Mouse (Mus musculus): ENCODE results near the gene Ackr4. TPM values are rescaled to one million over a fixed set of nuclear protein-coding genes. Genes with fewer than 3 reads are reported as not detected.
A peak's percentile ranks its signal among the peaks of the same experiment; 100 is the strongest.

Ackr4 gene
- polyA plus RNA-seq, 1 experiment from 2014 or later = 0.69 TPM

GRCm38 (mm10) chr9:104102901-104103300 lies 23.8 kb downstream of the Ackr4 start:
- H3K9ac ChIP-seq = no peak overlapping the region
- H3K36me3 ChIP-seq = 0 out of 2 replicates have a peak, but pooled peaks cover 4% of the 10 kb centered on the region
- H3K4me3 ChIP-seq = no peak overlapping the region
- no peak overlapping the region for H3K4me2 ChIP-seq
- H3K4me1 ChIP-seq (replicated peaks) = no peaks in the 10 kb centered on the region
- no peaks in the 10 kb centered on the region for H3K9me3 ChIP-seq
- WGBS = 27% methylated on average over 2 of the region's 2 CpGs
- ATAC-seq (ENCODE audit: low FRiP score) = no peak
- H3K27ac ChIP-seq = no peak overlapping the region
- no peaks in the 10 kb centered on the region for H3K27me3 ChIP-seq

- Histone ChIP-seq H3K4me1 (replicated peaks) (no peaks in the 10 kb centered on the region), H3K9ac (no peak overlapping the region), H3K27me3 (no peaks in the 10 kb centered on the region), H3K27ac (no peak overlapping the region), H3K36me3 (0 out of 2 replicates have a peak, but pooled peaks cover 4% of the 10 kb centered on the region), H3K4me2 (no peak overlapping the region), H3K9me3 (no peaks in the 10 kb centered on the region), H3K4me3 (no peak overlapping the region)
- ATAC-seq (ENCODE audit: low FRiP score) = no peak
- WGBS = 42% methylated on average over 6 of the region's 6 CpGs
These were observed 24.4 kb downstream of the Ackr4 start for GRCm38 (mm10) chr9:104102301-104102700.

DNA sequence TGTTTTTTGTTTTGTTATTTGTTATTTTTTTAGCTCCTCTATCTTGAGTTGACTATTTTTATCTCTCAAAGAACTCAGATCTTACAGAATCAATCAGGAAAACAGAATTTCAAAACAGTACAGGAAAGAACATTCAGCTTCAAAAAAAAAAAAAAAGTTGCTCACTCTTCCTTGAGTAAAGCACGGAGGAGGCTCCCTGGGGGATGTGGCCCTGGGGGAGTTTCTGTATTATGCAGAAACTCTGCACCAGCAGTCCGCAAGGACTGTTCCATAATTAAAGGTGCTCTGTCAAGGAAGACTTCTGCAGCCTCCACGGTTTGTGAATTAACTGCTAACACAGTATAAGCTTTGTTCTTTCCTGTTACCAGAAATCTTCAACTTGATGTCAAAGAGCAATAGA lies 25.3 kb downstream of the Ackr4 start:
- H3K9ac ChIP-seq = no peak overlapping the region
- H3K27me3 ChIP-seq = no peaks in the 10 kb centered on the region
- 30% methylated on average over 3 of the region's 3 CpGs for WGBS
- H3K27ac ChIP-seq = no peak overlapping the region
- no peaks in the 10 kb centered on the region for H3K9me3 ChIP-seq
- no peaks in the 10 kb centered on the region for H3K4me1 ChIP-seq (replicated peaks)
- 0 out of 2 replicates have a peak, but pooled peaks cover 4% of the 10 kb centered on the region for H3K36me3 ChIP-seq
- H3K4me3 ChIP-seq = no peak overlapping the region
- H3K4me2 ChIP-seq = no peak overlapping the region
- ATAC-seq (ENCODE audit: low FRiP score) = no peak

DNA sequence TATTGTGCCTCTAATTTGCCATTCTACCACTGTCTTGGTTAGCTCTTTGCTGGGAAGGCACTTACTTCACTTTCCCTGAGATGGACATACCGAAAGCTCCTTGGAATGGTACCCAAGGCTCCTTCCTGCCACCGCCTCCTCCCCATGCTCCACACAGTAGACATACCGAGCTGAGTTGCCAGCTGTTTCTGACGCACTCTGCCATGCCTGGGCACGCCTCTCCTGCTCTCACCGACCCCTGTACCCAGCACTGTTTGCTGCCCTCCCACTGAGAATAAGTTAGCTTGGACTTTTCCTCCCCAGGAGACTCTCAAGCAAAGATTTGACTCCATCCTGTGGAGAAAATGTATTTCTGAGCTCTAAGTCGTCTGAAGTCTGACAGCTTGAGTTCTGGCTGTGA lies 25.9 kb downstream of the Ackr4 start:
- Histone ChIP-seq H3K4me1 (replicated peaks) (no peaks in the 10 kb centered on the region), H3K27me3 (no peaks in the 10 kb centered on the region), H3K9ac (no peak overlapping the region), H3K27ac (no peak overlapping the region), H3K4me2 (no peak overlapping the region), H3K36me3 (0 out of 2 replicates have a peak, but pooled peaks cover 4% of the 10 kb centered on the region), H3K9me3 (no peaks in the 10 kb centered on the region), H3K4me3 (no peak overlapping the region)
- ATAC-seq (ENCODE audit: low FRiP score) = no peak
- 48% methylated on average over 7 of the region's 7 CpGs for WGBS

DNA sequence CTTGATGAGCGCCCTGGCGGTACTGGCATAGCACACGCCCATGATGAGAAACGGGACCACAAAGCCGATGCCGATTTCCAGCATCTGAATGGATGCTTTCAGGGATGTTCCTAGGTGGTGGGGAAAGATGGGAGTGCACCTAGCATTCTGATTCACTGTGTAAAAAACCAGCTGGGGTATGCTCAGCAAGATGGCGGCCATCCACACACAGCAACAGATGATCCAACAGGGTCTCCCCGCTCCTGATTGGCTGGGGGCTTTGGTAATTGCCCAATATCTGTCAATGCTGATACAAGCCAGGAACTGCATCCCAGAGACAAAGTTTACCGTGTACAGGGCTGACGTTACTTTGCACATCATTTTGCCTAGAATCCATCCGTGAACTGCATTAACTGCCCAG lies 27.7 kb downstream of the Ackr4 start:
- ATAC-seq (ENCODE audit: low FRiP score) = no peak
- Histone ChIP-seq H3K36me3 (0 out of 2 replicates have a peak, but pooled peaks cover 8% of the 10 kb centered on the region), H3K27me3 (no peaks in the 10 kb centered on the region), H3K9me3 (no peaks in the 10 kb centered on the region), H3K4me3 (no peak overlapping the region), H3K9ac (no peak overlapping the region), H3K27ac (no peak overlapping the region), H3K4me2 (no peak overlapping the region), H3K4me1 (replicated peaks) (no peaks in the 10 kb centered on the region)
- 91% methylated on average over 11 of the region's 11 CpGs for WGBS

GRCm38 (mm10) chr9:104098256-104098655 lies 28.5 kb downstream of the Ackr4 start:
- Histone ChIP-seq H3K27me3 (no peaks in the 10 kb centered on the region), H3K36me3 (0 out of 2 replicates have a peak, but pooled peaks cover 8% of the 10 kb centered on the region), H3K9ac (no peak overlapping the region), H3K4me1 (replicated peaks) (no peaks in the 10 kb centered on the region), H3K9me3 (no peaks in the 10 kb centered on the region), H3K4me3 (no peak overlapping the region), H3K27ac (no peak overlapping the region), H3K4me2 (no peak overlapping the region)
- WGBS = 89% methylated on average over 5 of the region's 5 CpGs
- no peak for ATAC-seq (ENCODE audit: low FRiP score)

DNA sequence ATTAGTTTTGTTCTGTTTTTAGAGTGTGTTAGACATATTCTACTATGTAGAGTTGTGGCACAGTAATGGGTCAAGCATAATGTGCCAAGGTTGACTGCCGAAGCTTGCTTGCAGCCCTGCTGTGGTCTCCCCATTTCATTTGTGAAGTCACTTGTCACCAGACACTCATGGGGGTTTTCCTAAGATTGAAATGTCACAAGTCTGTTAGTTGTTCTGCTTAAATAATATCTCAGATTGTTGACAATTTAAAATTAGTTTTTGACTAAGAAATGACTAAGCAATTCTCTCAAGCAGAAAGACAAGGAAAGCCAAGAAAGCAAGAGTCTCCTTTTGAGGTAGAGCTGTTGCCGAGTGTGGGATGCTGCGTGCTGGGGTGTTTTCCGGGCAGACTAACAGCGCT lies 33.8 kb downstream of the Ackr4 start:
- Histone ChIP-seq H3K4me1 (replicated peaks) (no peaks in the 10 kb centered on the region), H3K9ac (no peak overlapping the region), H3K4me3 (no peak overlapping the region), H3K4me2 (no peak overlapping the region), H3K9me3 (no peaks in the 10 kb centered on the region), H3K27me3 (no peaks in the 10 kb centered on the region), H3K27ac (no peak overlapping the region), H3K36me3 (0 out of 2 replicates have a peak, but pooled peaks cover 4% of the 10 kb centered on the region)
- no peak for ATAC-seq (ENCODE audit: low FRiP score)
- WGBS = 95% methylated on average over 5 of the region's 5 CpGs

DNA sequence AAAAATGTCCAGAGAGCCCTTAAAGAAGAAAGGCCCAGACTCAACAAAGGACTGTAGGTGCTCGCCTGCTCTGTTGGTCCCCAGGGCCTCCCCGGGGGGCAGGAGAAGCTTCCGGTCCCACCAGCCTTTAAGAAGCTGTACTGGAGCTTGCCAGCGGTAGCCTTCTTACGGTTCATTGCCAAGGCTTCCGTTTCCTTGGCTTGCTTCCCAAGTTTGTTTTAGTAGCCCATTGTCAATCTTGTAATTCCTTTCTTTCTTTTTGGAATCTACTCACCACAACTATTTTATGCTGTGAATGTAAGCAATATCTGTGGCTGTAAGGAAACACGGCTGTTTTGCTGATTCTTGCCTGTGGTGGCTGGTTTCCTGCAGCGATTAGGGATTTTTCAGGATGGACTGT lies 38.2 kb downstream of the Ackr4 start:
- peak overlapping the region; percentile 58; the same call in 1 of the 2 replicates for H3K27ac ChIP-seq
- 68% methylated on average over 8 of the region's 8 CpGs for WGBS
- no peaks in the 10 kb centered on the region for H3K4me1 ChIP-seq (replicated peaks)
- no peak overlapping the region for H3K4me3 ChIP-seq
- H3K9me3 ChIP-seq = no peaks in the 10 kb centered on the region
- no peak overlapping the region for H3K9ac ChIP-seq
- H3K4me2 ChIP-seq = no peak overlapping the region
- no peak for ATAC-seq (ENCODE audit: low FRiP score)
- peaks cover 9% of the 10 kb centered on the region for H3K36me3 ChIP-seq
- H3K27me3 ChIP-seq = no peaks in the 10 kb centered on the region

- no peaks in the 10 kb centered on the region for H3K9me3 ChIP-seq
- peaks cover 20% of the 10 kb centered on the region for H3K36me3 ChIP-seq
- no peak overlapping the region for H3K9ac ChIP-seq
- H3K27ac ChIP-seq = no peak overlapping the region
- H3K4me1 ChIP-seq (replicated peaks) = no peaks in the 10 kb centered on the region
- ATAC-seq (ENCODE audit: low FRiP score) = no peak
- WGBS = 62% methylated on average over 4 of the region's 4 CpGs
- no peak overlapping the region for H3K4me2 ChIP-seq
- no peaks in the 10 kb centered on the region for H3K27me3 ChIP-seq
- H3K4me3 ChIP-seq = no peak overlapping the region
These were observed 40.9 kb downstream of the Ackr4 start for GRCm38 (mm10) chr9:104085730-104086429.

- Histone ChIP-seq H3K4me1 (replicated peaks) (no peaks in the 10 kb centered on the region), H3K9me3 (no peaks in the 10 kb centered on the region), H3K9ac (no peak overlapping the region), H3K36me3 (peaks cover 20% of the 10 kb centered on the region), H3K4me3 (no peak overlapping the region), H3K27me3 (no peaks in the 10 kb centered on the region), H3K4me2 (no peak overlapping the region), H3K27ac (no peak overlapping the region)
- no peak for ATAC-seq (ENCODE audit: low FRiP score)
- 89% methylated on average over 3 of the region's 3 CpGs for WGBS
These were observed 46.7 kb downstream of the Ackr4 start for GRCm38 (mm10) chr9:104080038-104080437.

DNA sequence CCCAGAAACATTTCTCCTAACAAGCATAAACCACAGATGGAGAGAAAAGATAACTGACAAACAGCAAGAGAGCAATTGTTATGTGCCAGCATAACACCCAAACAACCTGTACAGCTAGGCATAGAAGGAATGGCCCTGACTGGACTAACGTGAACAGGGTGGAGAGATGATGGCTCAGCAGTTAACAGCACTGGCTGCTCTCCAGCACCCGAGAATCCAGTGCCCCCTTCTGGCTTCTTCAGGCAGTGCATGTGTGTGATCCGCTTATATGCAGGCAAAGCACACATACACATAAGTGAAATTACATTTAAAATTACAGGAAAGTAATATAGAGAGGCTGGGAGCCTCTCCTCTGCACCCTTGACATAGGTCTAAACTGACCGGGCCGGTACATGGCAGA lies 47.4 kb downstream of the Ackr4 start:
- peaks cover 16% of the 10 kb centered on the region; the same call in 1 of the 2 replicates for H3K36me3 ChIP-seq
- ATAC-seq (ENCODE audit: low FRiP score) = no peak
- WGBS = 55% methylated on average over 5 of the region's 5 CpGs
- H3K9ac ChIP-seq = no peak overlapping the region
- no peak overlapping the region for H3K27ac ChIP-seq
- H3K4me1 ChIP-seq (replicated peaks) = no peaks in the 10 kb centered on the region
- H3K4me3 ChIP-seq = no peak overlapping the region
- no peaks in the 10 kb centered on the region for H3K9me3 ChIP-seq
- no peak overlapping the region for H3K4me2 ChIP-seq
- H3K27me3 ChIP-seq = no peaks in the 10 kb centered on the region

- Histone ChIP-seq H3K9ac (no peak overlapping the region), H3K4me1 (replicated peaks) (no peaks in the 10 kb centered on the region), H3K4me3 (no peak overlapping the region), H3K27me3 (no peaks in the 10 kb centered on the region), H3K27ac (no peak overlapping the region), H3K4me2 (no peak overlapping the region), H3K36me3 (peaks cover 11% of the 10 kb centered on the region; the same call in 1 of the 2 replicates), H3K9me3 (no peaks in the 10 kb centered on the region)
- ATAC-seq (ENCODE audit: low FRiP score) = no peak
- 100% methylated on average over 1 of the region's 1 CpGs for WGBS
These were observed 48.0 kb downstream of the Ackr4 start for GRCm38 (mm10) chr9:104078780-104079179.

DNA sequence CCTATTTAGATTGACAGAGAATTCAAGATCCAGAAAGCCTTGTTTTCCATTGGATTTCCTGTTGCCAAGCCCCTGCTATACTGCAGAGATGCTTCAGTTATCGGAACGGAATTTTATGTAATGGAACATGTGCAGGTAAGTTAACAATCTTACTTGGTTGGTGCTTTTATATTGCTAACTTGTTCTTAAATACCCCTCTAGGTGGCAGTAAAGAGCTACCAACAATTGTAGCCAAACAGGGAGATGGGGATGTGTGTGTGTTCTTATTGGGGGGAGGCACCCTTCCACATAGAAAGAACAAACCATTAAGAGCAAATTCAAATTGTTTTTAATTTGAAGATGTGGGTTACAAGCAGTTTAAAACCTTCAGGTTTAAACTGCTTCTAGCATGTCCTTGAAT lies 50.9 kb downstream of the Ackr4 start:
- H3K9me3 ChIP-seq = no peaks in the 10 kb centered on the region
- 61% methylated on average over 2 of the region's 2 CpGs for WGBS

More for the DNA sequence above, 50.9 kb downstream of the Ackr4 start:
- no peaks in the 10 kb centered on the region for H3K27me3 ChIP-seq
- ATAC-seq (ENCODE audit: low FRiP score) = no peak
- no peak overlapping the region for H3K4me3 ChIP-seq
- H3K36me3 ChIP-seq = no peaks in the 10 kb centered on the region
- no peak overlapping the region for H3K9ac ChIP-seq
- no peaks in the 10 kb centered on the region for H3K4me1 ChIP-seq (replicated peaks)
- H3K4me2 ChIP-seq = no peak overlapping the region
- no peak overlapping the region for H3K27ac ChIP-seq

Data from hindbrain, embryonic 13.5 days (tissue).